Mouse (Mus musculus) olfactory bulb, adult 2 months (tissue): ENCODE measurements around the gene Fyn.

Experiments
- CTCF ChIP-seq: fragments of 200-500 bp; IDR thresholded peaks from 2 replicates; pipeline ENCODE4 v1.5.1; 2012; ENCODE audit warnings: low read depth, mild to moderate bottlenecking, low read length, moderate library complexity; ENCODE audit not compliant: insufficient read depth
- POLR2A ChIP-seq: fragments of 200-500 bp; IDR thresholded peaks from 2 replicates; pipeline ENCODE4 v1.6.1; 2012; ENCODE audit warnings: mild to moderate bottlenecking, low read depth, low read length, moderate library complexity; ENCODE audit not compliant: insufficient read depth

- TF ChIP-seq CTCF = no peak
- no peak for TF ChIP-seq POLR2A
Measured at GRCm38 (mm10) chr10:39506831-39507230, 138.2 kb downstream of the Fyn start.
